8 mouse cellular contexts compared by ENCODE assay signal in the genomic region with DNA sequence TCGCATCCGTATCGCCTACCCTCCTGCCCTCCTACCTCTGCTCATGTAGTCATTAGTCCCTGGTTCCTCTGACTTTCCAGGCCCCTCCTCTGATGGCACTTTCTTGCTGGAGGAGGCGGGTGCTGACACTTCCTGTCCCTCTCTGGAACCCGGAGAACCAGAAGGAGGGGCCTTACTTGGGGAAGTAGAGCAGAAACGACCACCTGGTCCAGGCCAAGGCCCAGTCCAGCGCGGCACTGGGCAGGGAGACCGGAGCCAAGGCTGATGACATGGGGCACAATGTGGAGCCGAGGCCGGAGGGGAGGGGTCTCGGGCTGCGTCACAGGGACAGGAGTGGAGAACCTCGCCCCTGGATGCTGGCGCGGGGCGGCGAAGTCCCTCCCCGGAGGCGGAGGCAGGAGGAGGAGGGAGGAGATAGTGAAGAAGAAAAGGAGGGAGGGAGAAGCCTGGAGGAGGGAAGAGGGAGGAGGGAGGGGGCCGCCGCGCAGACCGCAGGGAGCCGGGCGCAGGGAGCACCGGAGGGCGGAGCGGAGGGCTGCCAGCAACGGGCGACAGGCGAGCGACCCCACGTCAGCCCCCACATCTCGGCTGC. TPM values are rescaled to one million over a fixed set of nuclear protein-coding genes. Genes with fewer than 3 reads are reported as not detected.
DNase-seq lines count a peak whose midpoint lies in the region; ATAC-seq and TF ChIP-seq lines count a peak whose summit lies in the region.

A gene (plus strand): TSS at position 451 of the 592 bp plus-strand sequence.

- peak; percentile 86 for DNase-seq in ES-E14 (ENCODE audit: low read depth, low spot score)
- peak; percentile 98 for DNase-seq in cerebellum, adult 11-12 months
- peak; percentile 88 for DNase-seq in heart, postnatal 4 days
- peak; percentile 86 to 90 for DNase-seq in layer of hippocampus, adult 8-10 months (ENCODE audit: low spot score in 2 of 2)
- DNase-seq in ovary, adult 18-20 months (ENCODE audit: low spot score): peak; percentile 92
- peak; percentile 82 for DNase-seq in thymus, postnatal 0 days (ENCODE audit: low spot score)

- H3K36me3 ChIP-seq in ES-E14 (ENCODE audit: control insufficient read depth, insufficient read depth, low read length, poor library complexity, severe bottlenecking): peaks cover 11% of the 10 kb centered on the region; the same call in 1 of the 2 replicates
- H3K36me3 ChIP-seq in forebrain, embryonic 16.5 days (ENCODE audit: control insufficient read depth, insufficient read depth): no peaks in the 10 kb centered on the region
- peaks cover 19% of the 10 kb centered on the region for H3K36me3 ChIP-seq in lung, embryonic 15.5 days

- peak within 1 kb of the TSS; percentile 97 for H3K4me2 ChIP-seq in forebrain, embryonic 16.5 days (ENCODE audit: low read length)
- peak within 1 kb of the TSS; percentile 87 for H3K4me2 ChIP-seq in lung, embryonic 15.5 days

- H3K4me1 ChIP-seq in ES-E14 (ENCODE audit: control insufficient read depth in 2 of 2, insufficient read depth in 2 of 2, low read length in 2 of 2, poor library complexity in 1 of 2): peaks cover 0 to 14% of the 10 kb centered on the region in 2 experiments; a peak in 2 of 4 replicates
- peaks cover 25% of the 10 kb centered on the region for H3K4me1 ChIP-seq in forebrain, embryonic 16.5 days (replicated peaks; ENCODE audit: control insufficient read depth, insufficient read depth, low read length)
- H3K4me1 ChIP-seq in lung, embryonic 15.5 days: peaks cover 15% of the 10 kb centered on the region

- in situ Hi-C loops in ES-E14 (cut with MboI; ENCODE audit: low sequenced_read_pairs in 2 of 2, unreplicated experiment in 2 of 2): no loop called here

- H3K27me3 ChIP-seq in forebrain, embryonic 16.5 days (replicated peaks; ENCODE audit: control insufficient read depth, insufficient read depth, low read length): no peaks in the 10 kb centered on the region
- no peaks in the 10 kb centered on the region for H3K27me3 ChIP-seq in lung, embryonic 15.5 days

- H3K27ac ChIP-seq in ES-E14 (ENCODE audit: insufficient read depth, low read depth, low read length, poor library complexity, severe bottlenecking): no peak within 1 kb of the TSS; the same call in 1 of the 2 replicates
- H3K27ac ChIP-seq in forebrain, embryonic 16.5 days (ENCODE audit: low read length): peak within 1 kb of the TSS; percentile 89
- peak within 1 kb of the TSS; percentile 85 for H3K27ac ChIP-seq in lung, embryonic 15.5 days

- WGBS in forebrain, embryonic 16.5 days: under 1% methylated on average over 29 of the region's 35 CpGs
- WGBS in lung, embryonic 15.5 days: under 1% methylated on average over 30 of the region's 35 CpGs

- no peaks in the 10 kb centered on the region for H3K9me3 ChIP-seq in ES-E14 (ENCODE audit: control insufficient read depth, insufficient read depth, low read depth, low read length)
- no peaks in the 10 kb centered on the region for H3K9me3 ChIP-seq in forebrain, embryonic 16.5 days (ENCODE audit: control insufficient read depth, low read length)
- H3K9me3 ChIP-seq in lung, embryonic 15.5 days: no peaks in the 10 kb centered on the region

- H3K4me3 ChIP-seq in ES-E14 (ENCODE audit: insufficient read depth in 1 of 2, low read depth in 1 of 2, low read length in 2 of 2, poor library complexity in 1 of 2, severe bottlenecking in 1 of 2): peak within 1 kb of the TSS; percentile 54 to 83
- peak within 1 kb of the TSS; percentile 79 for H3K4me3 ChIP-seq in forebrain, embryonic 16.5 days (replicated peaks; ENCODE audit: low read length)
- H3K4me3 ChIP-seq in lung, embryonic 15.5 days: peak within 1 kb of the TSS; percentile 90

- peak within 1 kb of the TSS; percentile 74 for H3K9ac ChIP-seq in ES-E14 (ENCODE audit: insufficient read depth, low read depth, low read length, poor library complexity, severe bottlenecking)
- peak within 1 kb of the TSS; percentile 95 for H3K9ac ChIP-seq in forebrain, embryonic 16.5 days (replicated peaks; ENCODE audit: low read depth, low read length)
- peak within 1 kb of the TSS; percentile 69 for H3K9ac ChIP-seq in lung, embryonic 15.5 days

- peak; percentile 93 for ATAC-seq in forebrain, embryonic 16.5 days
- peak; percentile 92 for ATAC-seq in lung, embryonic 15.5 days (ENCODE audit: borderline replicate concordance, extremely low read depth, low FRiP score, low TSS enrichment)

TF ChIP-seq in ES-E14, 5 proteins besides CTCF, POLR2A, EP300 and RAD21:
- TF ChIP-seq ZC3H11A (IDR thresholded peaks at IDR 0.05; ENCODE audit: borderline replicate concordance, low read depth, low read length) (no peak), ZNF384 (IDR thresholded peaks at IDR 0.05; ENCODE audit: low read depth, low read length) (no peak), HCFC1 (IDR thresholded peaks at IDR 0.05; ENCODE audit: borderline replicate concordance, insufficient read depth, low read length) (no peak), CHD2 (IDR thresholded peaks at IDR 0.05; ENCODE audit: low read depth, low read length) (no peak), MAFK (IDR thresholded peaks at IDR 0.05; ENCODE audit: insufficient read depth, low read depth, low read length) (no peak)

RNA-seq across cellular contexts. Expression of the gene that starts here (rescaled TPM):
- 0.22 and 0.58 TPM in 2 replicates for total RNA-seq in ES-E14 (2012; rRNA removed)
- polyA plus RNA-seq in forebrain, embryonic 16.5 days (2015; fragmentation: Nextera tagmentation; extraction: Ambion mirVana): 7.3 and 11.4 TPM in 2 replicates
- total RNA-seq in heart, postnatal 4 days (2021): under 1 TPM; 0.36 to 0.43 TPM
- 10 to 100 TPM; 32.7 to 35.8 (median 34.4) TPM for total RNA-seq in layer of hippocampus, adult 8-10 months (2022)
- polyA plus RNA-seq in lung, embryonic 15.5 days (2015; fragmentation: Nextera tagmentation; extraction: Ambion mirVana): 0.44 and 0.59 TPM in 2 replicates
- polyA plus RNA-seq in thymus, postnatal 0 days (2015; fragmentation: Nextera tagmentation; extraction: Ambion mirVana): 1.1 and 1.4 TPM in 2 replicates

Comparison
In these comparisons a context has a peak if more than half of its experiments do, and no peak if none do; other contexts are left out.
1. RNA of the gene that starts here (total RNA-seq): 32.7 to 35.8 TPM in layer of hippocampus, adult 8-10 months; 0.36 to 0.43 TPM in heart, postnatal 4 days and 0.22 to 0.58 TPM in ES-E14; every median in the first group is over 10 times any median in the second.
2. Peak in DNase-seq, H3K4me3 ChIP-seq and H3K9ac ChIP-seq in ES-E14; RNA of the gene not detected or under 1 TPM.
3. Peak in DNase-seq in heart, postnatal 4 days; RNA of the gene not detected or under 1 TPM.
4. Peak in ATAC-seq, H3K4me3 ChIP-seq, H3K27ac ChIP-seq, H3K9ac ChIP-seq and H3K4me2 ChIP-seq in lung, embryonic 15.5 days; RNA of the gene not detected or under 1 TPM.
5. Peak in every context shown above with its lines, with median percentiles within 50 percentile points of each other: DNase-seq, H3K4me3 ChIP-seq and H3K9ac ChIP-seq.